11 mouse cellular contexts compared by ENCODE assay signal in genomic region chr11:105457041-105457440, GRCm38 (mm10). TPM values are rescaled to one million over a fixed set of nuclear protein-coding genes. Genes with fewer than 3 reads are reported as not detected.
DNase-seq lines count a peak whose midpoint lies in the region; ATAC-seq and TF ChIP-seq lines count a peak whose summit lies in the region.
"Had no signal": no experiment of that assay in that cellular context is flagged by ENCODE, and none has a peak within 500 bp of the region (broad histone marks: within the 10 kb centered on the region; RNA-seq: fewer than 3 reads in every experiment).

No protein-coding gene starts in this region.

- peaks cover 6% of the 10 kb centered on the region; the same call in 1 of the 2 replicates for H3K4me1 ChIP-seq in heart, postnatal 0 days (ENCODE audit: control insufficient read depth, insufficient read depth)
- H3K4me1 ChIP-seq in embryonic facial prominence, embryonic 15.5 days: peaks cover 9% of the 10 kb centered on the region
- H3K4me1 ChIP-seq in hindbrain, postnatal 0 days (ENCODE audit: insufficient read depth, low read length): peaks cover 9% of the 10 kb centered on the region
- peaks cover 7% of the 10 kb centered on the region for H3K4me1 ChIP-seq in midbrain, postnatal 0 days (ENCODE audit: insufficient read depth, low read length)

- no peak for TF ChIP-seq EP300 in heart, postnatal 0 days (IDR thresholded peaks at IDR 0.05; ENCODE audit: low read depth)

- no peak for ATAC-seq in heart, postnatal 0 days (ENCODE audit: insufficient read depth, low read depth)
- no peak for ATAC-seq in embryonic facial prominence, embryonic 15.5 days (ENCODE audit: insufficient number of reproducible peaks, low FRiP score, low TSS enrichment, low read depth)
- peak; percentile 10; the same call in 1 of the 2 replicates for ATAC-seq in hindbrain, postnatal 0 days
- no peak for ATAC-seq in midbrain, postnatal 0 days (ENCODE audit: low FRiP score)

- DNase-seq in heart, postnatal 0 days (ENCODE audit: low spot score): no peak
- no peak for DNase-seq in heart, adult 8-10 months (ENCODE audit: low spot score)
- peak; percentile 22 for DNase-seq in hindbrain, postnatal 0 days (ENCODE audit: low spot score)
- DNase-seq in midbrain, postnatal 0 days (ENCODE audit: low spot score): no peak
- no peak for DNase-seq in thymus, postnatal 25 days
- no peak for DNase-seq in right cerebral cortex, postnatal 36 days (ENCODE audit: low spot score in 2 of 2)
- no peak for DNase-seq in adrenal gland, postnatal 10 days
- DNase-seq: kidney, adult 8-10 months; lung, adult 18-20 months had no signal

- WGBS in heart, postnatal 0 days: 73% methylated on average over 7 of the region's 7 CpGs
- 55% methylated on average over 7 of the region's 7 CpGs for WGBS in embryonic facial prominence, embryonic 15.5 days
- WGBS in hindbrain, postnatal 0 days: 45% methylated on average over 7 of the region's 7 CpGs
- WGBS in midbrain, postnatal 0 days: 31% methylated on average over 7 of the region's 7 CpGs

- H3K27me3 ChIP-seq in heart, postnatal 0 days (ENCODE audit: control insufficient read depth, insufficient read depth, low read length): peaks cover 5% of the 10 kb centered on the region; the same call in 1 of the 2 replicates
- peaks cover 6% of the 10 kb centered on the region; the same call in 1 of the 2 replicates for H3K27me3 ChIP-seq in embryonic facial prominence, embryonic 15.5 days
- H3K27me3 ChIP-seq in hindbrain, postnatal 0 days (ENCODE audit: insufficient read depth, low read length): no peaks in the 10 kb centered on the region
- H3K27me3 ChIP-seq in midbrain, postnatal 0 days (ENCODE audit: insufficient read depth, low read length): no peaks in the 10 kb centered on the region

- no peak for TF ChIP-seq CTCF in heart, postnatal 0 days (IDR thresholded peaks at IDR 0.05; ENCODE audit: low read depth)
- no peak for TF ChIP-seq CTCF in hindbrain, postnatal 0 days (IDR thresholded peaks at IDR 0.05; ENCODE audit: low read depth)
- no peak for TF ChIP-seq CTCF in midbrain, postnatal 0 days (IDR thresholded peaks at IDR 0.05)

- 0 out of 2 replicates have a peak overlapping the region, but pooled peaks have one; percentile 25 for H3K9ac ChIP-seq in heart, postnatal 0 days (replicated peaks; ENCODE audit: low read depth, low read length)
- H3K9ac ChIP-seq in embryonic facial prominence, embryonic 15.5 days: no peak overlapping the region
- H3K9ac ChIP-seq in hindbrain, postnatal 0 days (replicated peaks; ENCODE audit: low read length): peak overlapping the region; percentile 35
- peak overlapping the region; percentile 55 for H3K9ac ChIP-seq in midbrain, postnatal 0 days (replicated peaks; ENCODE audit: low read length, poor library complexity, severe bottlenecking)

- peak overlapping the region; percentile 72 for H3K4me2 ChIP-seq in heart, postnatal 0 days (ENCODE audit: low read depth, low read length)
- H3K4me2 ChIP-seq in embryonic facial prominence, embryonic 15.5 days (replicated peaks): peak overlapping the region; percentile 88
- peak overlapping the region; percentile 73 for H3K4me2 ChIP-seq in hindbrain, postnatal 0 days (ENCODE audit: low read depth, low read length)
- H3K4me2 ChIP-seq in midbrain, postnatal 0 days (ENCODE audit: low read depth, low read length, poor library complexity, severe bottlenecking): peak overlapping the region; percentile 77

- H3K27ac ChIP-seq in heart, postnatal 0 days (ENCODE audit: low read depth): no peak overlapping the region
- no peak overlapping the region for H3K27ac ChIP-seq in embryonic facial prominence, embryonic 15.5 days (replicated peaks)
- peak overlapping the region; percentile 79 for H3K27ac ChIP-seq in hindbrain, postnatal 0 days
- peak overlapping the region; percentile 90 for H3K27ac ChIP-seq in midbrain, postnatal 0 days (ENCODE audit: low read depth, low read length)

- H3K9me3 ChIP-seq in heart, postnatal 0 days (replicated peaks; ENCODE audit: control insufficient read depth, low read length): no peaks in the 10 kb centered on the region
- no peaks in the 10 kb centered on the region for H3K9me3 ChIP-seq in embryonic facial prominence, embryonic 15.5 days (replicated peaks)
- no peaks in the 10 kb centered on the region for H3K9me3 ChIP-seq in hindbrain, postnatal 0 days (ENCODE audit: low read length)
- no peaks in the 10 kb centered on the region for H3K9me3 ChIP-seq in midbrain, postnatal 0 days (ENCODE audit: low read length)

- no peak overlapping the region for H3K4me3 ChIP-seq in heart, postnatal 0 days (ENCODE audit: low read depth, low read length)
- H3K4me3 ChIP-seq in embryonic facial prominence, embryonic 15.5 days (replicated peaks): peak overlapping the region; percentile 49
- peak overlapping the region; percentile 46 for H3K4me3 ChIP-seq in hindbrain, postnatal 0 days (ENCODE audit: low read length)
- peak overlapping the region; percentile 40 for H3K4me3 ChIP-seq in midbrain, postnatal 0 days (ENCODE audit: low read depth, low read length)

- H3K36me3 ChIP-seq in heart, postnatal 0 days (replicated peaks; ENCODE audit: control insufficient read depth, insufficient read depth, low read length): no peaks in the 10 kb centered on the region
- H3K36me3 ChIP-seq in embryonic facial prominence, embryonic 15.5 days: no peaks in the 10 kb centered on the region
- no peaks in the 10 kb centered on the region for H3K36me3 ChIP-seq in hindbrain, postnatal 0 days (ENCODE audit: insufficient read depth, low read length)
- no peaks in the 10 kb centered on the region for H3K36me3 ChIP-seq in midbrain, postnatal 0 days (ENCODE audit: insufficient read depth, low read length)

RNA-seq across cellular contexts. Expression of gene March10, which starts 0.5 kb away (rescaled TPM):
- total RNA-seq in heart, postnatal 0 days (2014; rRNA removed; ENCODE audit: low replicate concordance): not detected in 2 replicates
- polyA plus RNA-seq in heart, postnatal 0 days (2015; fragmentation: Nextera tagmentation; extraction: Ambion mirVana): not detected in 2 replicates
- total RNA-seq in heart, adult 8-10 months (2022): not detected
- 0.27 and 0.50 TPM in 2 replicates for polyA plus RNA-seq in embryonic facial prominence, embryonic 15.5 days (2015; fragmentation: Nextera tagmentation; extraction: Ambion mirVana)
- total RNA-seq in hindbrain, postnatal 0 days (2014; rRNA removed): 0.52 and 1.2 TPM in 2 replicates
- polyA plus RNA-seq in hindbrain, postnatal 0 days (2015; fragmentation: Nextera tagmentation; extraction: Ambion mirVana): 0.52 and 0.58 TPM in 2 replicates
- total RNA-seq in midbrain, postnatal 0 days (2014; rRNA removed): 0.57 and 0.77 TPM in 2 replicates
- 0.69 and 0.94 TPM in 2 replicates for polyA plus RNA-seq in midbrain, postnatal 0 days (2015; fragmentation: Nextera tagmentation; extraction: Ambion mirVana)
- not detected for total RNA-seq in adrenal gland, postnatal 10 days (2021)
- polyA plus RNA-seq: thymus, postnatal 0 days had no signal

Comparison
In these comparisons a context has a peak if more than half of its experiments do, and no peak if none do; other contexts are left out.
1. H3K27ac ChIP-seq: peak in hindbrain, postnatal 0 days (single experiment) and midbrain, postnatal 0 days (single experiment); none in heart, postnatal 0 days (single experiment) and embryonic facial prominence, embryonic 15.5 days (single experiment).
2. Peak in every context shown above with its lines, with median percentiles within 50 percentile points of each other: H3K4me2 ChIP-seq.